Mouse (Mus musculus): ENCODE measurements around the gene Shisa5.

Gene Shisa5

DNA sequence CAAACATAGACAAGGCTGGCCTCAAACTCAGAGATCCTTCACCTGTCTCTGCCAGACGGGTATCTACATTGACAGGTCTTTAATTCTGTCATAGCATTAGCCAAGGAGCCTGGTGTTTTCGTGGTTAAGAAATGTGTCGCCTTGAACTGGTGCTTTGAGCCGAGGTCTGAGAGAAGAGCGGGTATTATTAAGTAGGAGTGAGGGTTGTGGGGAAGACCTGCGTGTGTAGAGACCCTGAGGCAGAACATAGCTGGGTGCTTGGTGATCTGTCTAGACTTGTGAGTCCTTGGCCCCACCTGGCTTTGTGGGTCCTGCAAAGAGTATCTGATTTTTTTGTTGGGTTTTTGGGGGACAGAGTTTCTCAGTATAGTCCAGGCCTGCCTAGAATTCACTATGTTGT is 15.5 kb downstream of the Shisa5 start:
- DNase-seq (ENCODE audit: low spot score in 2 of 2): no peak

- peak; percentile 52 to 67 for DNase-seq (ENCODE audit: low spot score in 2 of 2)
Measured at GRCm38 (mm10) chr9:109054712-109055111, 16.3 kb downstream of the Shisa5 start.

DNA sequence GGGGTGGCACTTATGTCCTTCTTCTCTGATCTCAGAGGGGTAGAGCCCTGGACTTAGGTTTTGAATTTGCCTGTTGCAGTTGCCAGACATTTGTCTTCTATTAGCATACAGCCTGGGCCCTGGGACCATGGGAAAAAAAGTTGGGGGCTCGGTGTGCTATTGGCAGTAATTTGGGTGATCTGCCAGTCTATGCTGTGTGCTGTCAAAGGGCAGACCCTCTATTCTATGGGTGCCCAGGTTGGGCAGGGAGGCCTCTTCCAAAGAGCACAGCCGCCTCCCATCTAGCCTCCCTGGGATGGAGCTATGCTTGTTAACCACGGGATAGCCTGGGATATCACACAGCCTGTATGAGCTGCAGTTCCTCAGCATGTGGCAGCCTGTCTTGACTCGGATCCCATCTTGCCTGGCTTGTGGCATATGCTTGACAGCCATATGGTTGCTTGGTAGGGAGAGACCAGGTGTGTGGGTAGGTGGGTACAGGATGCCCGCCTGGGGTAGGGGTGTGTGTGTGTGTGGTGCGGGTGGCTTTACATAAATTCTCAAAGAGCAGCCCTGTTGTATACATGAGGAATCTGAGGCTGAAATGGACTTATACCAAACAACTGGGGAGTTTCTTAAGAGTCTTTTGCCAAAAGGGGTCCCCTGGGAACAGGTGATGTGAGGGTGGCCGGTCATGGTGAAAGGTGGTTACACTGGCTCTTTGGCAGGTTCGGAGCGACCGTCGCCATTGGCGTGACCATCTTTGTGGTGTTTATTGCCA is 17.1 kb downstream of the Shisa5 start:
- no peak for DNase-seq (ENCODE audit: low spot score in 2 of 2)

DNA sequence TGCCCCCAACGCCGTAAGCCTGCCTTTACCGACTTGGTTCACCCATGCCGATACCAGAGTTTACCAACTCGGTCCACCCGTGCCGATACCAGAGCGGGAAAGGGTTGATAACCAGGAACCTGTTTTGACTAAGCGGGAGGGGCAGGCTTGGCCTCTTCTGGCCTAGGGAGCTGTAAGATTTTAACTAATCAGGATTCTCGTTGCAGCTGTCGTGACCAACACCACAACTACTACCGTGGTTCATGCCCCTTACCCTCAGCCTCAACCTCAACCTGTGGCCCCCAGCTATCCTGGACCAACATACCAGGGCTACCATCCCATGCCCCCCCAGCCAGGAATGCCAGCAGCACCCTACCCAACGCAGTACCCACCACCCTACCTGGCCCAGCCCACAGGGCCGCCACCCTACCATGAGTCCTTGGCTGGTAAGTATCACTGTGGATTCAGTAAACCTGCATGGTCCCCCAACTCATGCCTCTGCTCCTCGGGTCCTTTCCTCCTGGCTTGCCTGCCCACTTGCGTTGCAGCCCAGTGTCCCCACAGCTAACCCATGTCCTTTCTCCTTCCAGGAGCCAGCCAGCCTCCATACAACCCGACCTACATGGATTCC is 17.8 kb downstream of the Shisa5 start:
- no peak for DNase-seq (ENCODE audit: low spot score in 2 of 2)

DNA sequence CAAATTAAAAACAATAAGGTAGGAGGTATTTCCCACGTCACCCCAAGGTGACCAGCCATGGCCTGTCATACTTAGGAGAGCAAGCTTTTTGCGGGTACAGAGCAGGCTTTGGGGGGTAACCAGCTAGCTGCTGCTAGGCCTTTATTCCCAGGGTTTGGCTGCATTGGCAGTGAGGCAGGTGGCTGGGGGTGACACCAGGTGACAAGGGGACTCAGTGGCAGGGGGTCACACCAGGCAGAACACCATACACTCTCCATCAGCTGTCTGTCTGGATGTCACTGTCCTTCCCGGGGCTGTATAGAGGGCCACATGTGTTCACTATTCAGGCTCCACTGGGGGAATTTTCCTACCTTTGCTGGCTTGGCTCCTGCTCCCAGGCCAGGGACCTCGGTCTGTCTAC is 18.6 kb downstream of the Shisa5 start:
- DNase-seq (ENCODE audit: low spot score in 2 of 2): no peak

GRCm38 (mm10) chr9:109057543-109057942 is 19.2 kb downstream of the Shisa5 start:
- DNase-seq (ENCODE audit: low spot score in 2 of 2): no peak

- no peak for DNase-seq (ENCODE audit: low spot score in 2 of 2)
Measured at GRCm38 (mm10) chr9:109058006-109058765, 19.8 kb downstream of the Shisa5 start.

- DNase-seq (ENCODE audit: low spot score in 2 of 2): peak; percentile 88 to 90
Measured at GRCm38 (mm10) chr9:109059136-109059903, 21.0 kb downstream of the Shisa5 start, which contains the start of gene Trex1. Gene Trex1, minus strand, starts transcription at chr9:109059734.

GRCm38 (mm10) chr9:109060184-109060897 is 22.0 kb downstream of the Shisa5 start:
- no peak for DNase-seq (ENCODE audit: low spot score in 2 of 2)

DNA sequence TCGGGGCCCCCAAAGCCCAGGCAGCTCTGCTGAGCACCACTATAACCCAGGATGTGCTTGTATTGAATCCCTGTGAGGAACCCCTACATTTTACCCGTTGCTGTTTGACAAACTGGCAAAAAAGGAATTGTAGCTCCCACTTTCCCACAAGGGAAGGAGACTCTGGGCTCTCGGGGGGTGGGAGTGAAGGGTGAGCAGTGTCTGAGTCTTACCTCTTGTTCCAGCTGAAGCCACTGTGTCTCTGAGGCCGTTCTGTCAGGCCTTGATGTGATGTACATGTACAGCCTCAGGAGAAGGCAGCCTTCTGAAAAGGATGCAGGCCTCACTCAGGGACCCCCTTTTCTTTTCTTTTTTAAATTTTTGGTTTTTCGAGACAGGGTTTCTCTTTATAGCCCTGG is 22.5 kb downstream of the Shisa5 start:
- no peak for DNase-seq (ENCODE audit: low spot score in 2 of 2)

DNA sequence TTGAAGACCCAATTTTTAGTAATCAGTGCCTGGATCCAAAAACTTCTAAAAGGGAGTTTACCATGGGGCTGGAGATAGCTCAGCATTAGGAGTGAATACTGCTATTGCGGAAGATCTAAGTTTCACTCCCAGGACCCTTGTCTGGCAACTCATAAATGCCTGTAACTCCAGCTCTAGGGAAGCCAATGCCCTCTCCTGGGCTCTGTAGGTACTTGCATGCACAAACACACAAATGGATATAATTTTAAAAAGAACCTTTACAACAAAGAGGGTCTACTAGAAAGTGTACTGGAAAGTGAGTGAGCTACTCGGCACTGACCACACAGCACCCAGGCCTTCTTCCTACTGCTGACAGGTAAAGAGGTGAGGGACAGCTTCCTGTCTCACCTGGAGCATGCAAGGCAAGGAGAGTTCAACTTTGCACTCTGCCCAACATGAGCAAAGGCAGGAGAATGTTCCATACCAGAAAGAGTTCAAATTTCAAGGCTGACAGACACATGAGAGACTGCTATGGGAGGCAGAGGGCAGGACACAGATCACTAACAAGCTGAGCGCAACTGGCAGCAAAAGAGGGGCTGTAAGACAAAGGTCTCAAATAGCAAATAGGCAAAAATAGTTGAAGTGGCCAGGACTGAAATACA is 29.9 kb downstream of the Shisa5 start:
- DNase-seq (ENCODE audit: low spot score in 2 of 2): no peak

- peak; percentile 81 to 90 for DNase-seq (ENCODE audit: low spot score in 2 of 2)
Measured at GRCm38 (mm10) chr9:109073661-109074573, 35.6 kb downstream of the Shisa5 start, which contains the start of gene Atrip. Gene Atrip, minus strand, starts transcription at chr9:109074124.

DNA sequence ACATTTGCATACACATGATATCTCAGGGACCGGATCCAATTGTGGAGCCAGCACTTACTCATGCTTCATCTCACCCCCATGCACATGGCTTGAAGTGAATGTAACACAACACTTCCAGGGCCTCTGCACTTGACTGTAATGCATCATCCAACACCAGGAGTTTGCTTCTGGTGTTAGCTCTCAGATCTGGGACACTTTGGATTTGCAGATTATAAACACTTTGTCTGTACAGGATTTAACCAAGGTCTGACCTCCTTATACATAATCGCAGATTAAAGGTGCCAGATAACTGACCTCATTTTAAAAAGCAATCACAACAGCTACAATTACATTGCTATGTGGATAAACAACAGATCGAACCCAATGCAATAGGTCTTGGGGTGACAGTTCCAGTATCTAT is 42.2 kb downstream of the Shisa5 start:
- DNase-seq (ENCODE audit: low spot score in 2 of 2): no peak

- DNase-seq (ENCODE audit: low spot score in 2 of 2): no peak
Measured at GRCm38 (mm10) chr9:109081749-109082123, 43.4 kb downstream of the Shisa5 start.

GRCm38 (mm10) chr9:109082124-109082800 is 43.9 kb downstream of the Shisa5 start, which contains the start of the genes Ccdc51 and Tma7:
Gene Ccdc51, plus strand, starts transcription at chr9:109082493.
Gene Tma7, minus strand, starts transcription at chr9:109082587.
- peak; percentile 74 to 86 for DNase-seq (ENCODE audit: low spot score in 2 of 2)

DNA sequence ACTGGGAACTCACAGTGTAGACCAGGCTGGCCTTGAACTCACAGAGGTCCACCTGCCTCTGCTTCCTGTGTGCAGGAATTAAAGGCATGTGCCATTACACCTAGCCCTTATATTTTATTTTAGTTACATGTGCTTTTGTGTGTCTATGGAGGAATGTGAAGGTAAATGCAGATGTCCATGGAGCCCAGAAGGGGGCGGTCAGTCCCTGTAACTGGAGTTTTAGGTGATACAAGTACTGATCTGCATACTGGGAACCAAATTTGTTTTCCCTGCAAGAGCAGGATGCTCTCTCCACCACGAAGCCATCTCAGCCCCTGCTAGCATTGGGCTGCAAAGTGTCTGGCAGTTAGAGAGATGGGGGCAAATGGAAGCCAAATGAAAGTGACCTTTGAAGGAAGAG is 46.6 kb downstream of the Shisa5 start:
- DNase-seq (ENCODE audit: low spot score in 2 of 2): no peak

GRCm38 (mm10) chr9:109087987-109088386 is 49.6 kb downstream of the Shisa5 start:
- DNase-seq (ENCODE audit: low spot score in 2 of 2): peak in 1 of 2 experiments; percentile 34

- DNase-seq (ENCODE audit: low spot score in 2 of 2): peak; percentile 48 to 52
Measured at GRCm38 (mm10) chr9:109090446-109090845, 52.1 kb downstream of the Shisa5 start.

GRCm38 (mm10) chr9:109091802-109092201 is 53.4 kb downstream of the Shisa5 start:
- peak; percentile 52 for DNase-seq (ENCODE audit: low spot score in 2 of 2)

Measured in urinary bladder, postnatal 36 days (tissue).